Mouse (Mus musculus): ENCODE results near the gene S1pr4.

Gene S1pr4

DNA sequence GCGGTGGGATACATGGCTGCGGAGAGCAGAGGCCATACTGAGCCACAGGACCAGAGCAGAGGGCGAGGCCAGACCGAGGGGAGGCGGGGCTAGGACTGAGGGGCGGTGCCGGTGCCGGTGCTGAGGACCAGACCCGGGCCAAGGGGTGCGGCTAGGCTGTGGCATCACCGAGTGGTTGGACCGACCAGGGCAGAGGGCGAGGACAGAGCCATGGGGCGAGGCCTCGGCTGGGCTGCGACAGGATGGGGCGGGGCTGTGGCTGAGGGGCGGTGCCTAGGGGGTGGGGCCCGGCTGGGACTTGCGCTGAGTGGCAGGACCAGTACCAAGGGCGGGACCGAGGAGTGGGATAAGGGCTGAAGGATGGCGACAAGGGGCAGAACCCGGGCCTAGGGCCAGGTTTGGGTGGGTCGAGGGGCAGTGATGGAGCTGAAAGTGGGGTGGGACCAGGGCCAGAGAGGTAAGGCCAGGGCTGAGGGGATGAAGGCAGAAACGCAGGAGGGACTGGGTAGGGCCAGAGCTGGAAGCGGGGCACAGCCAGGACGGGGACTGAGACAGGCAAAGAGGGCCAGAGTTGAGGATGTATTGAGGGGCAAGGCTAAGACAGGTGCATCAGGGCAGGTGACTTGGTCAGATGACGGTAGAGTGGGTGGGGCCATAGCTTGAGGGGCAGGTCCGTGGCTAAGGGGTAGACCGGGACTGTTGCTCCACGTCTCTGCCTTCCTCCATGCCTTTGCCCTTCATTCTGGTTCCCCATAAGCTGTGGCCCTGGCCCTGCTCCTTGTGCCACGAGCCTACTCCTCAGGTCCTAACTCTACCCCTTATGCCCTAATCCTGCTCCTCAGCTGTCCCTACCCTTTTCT is 35.3 kb downstream of the S1pr4 start:
- in situ Hi-C loops (cut with MboI, MseI), result no loop called here

DNA sequence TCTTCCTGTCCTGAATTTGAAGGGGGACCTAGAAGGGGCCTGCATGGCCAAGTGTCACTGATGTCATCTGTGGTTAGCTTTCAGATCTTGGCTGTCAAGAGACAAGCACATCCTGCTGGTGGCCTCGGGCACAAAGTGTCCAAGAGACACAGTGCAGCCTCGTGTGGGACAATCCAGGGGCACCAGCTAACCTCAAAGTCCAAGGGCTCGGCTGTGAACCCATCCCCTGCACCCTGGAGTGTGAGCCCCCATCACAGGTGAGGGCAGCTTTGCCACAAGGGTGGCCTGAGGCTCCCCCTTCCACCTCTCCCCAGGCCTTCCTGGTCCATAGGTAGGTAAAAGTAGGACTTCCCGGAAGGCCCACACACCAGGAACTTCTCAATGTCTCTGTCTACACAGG is 36.4 kb downstream of the S1pr4 start:
- in situ Hi-C loops (cut with MboI, MseI), result no loop called here

DNA sequence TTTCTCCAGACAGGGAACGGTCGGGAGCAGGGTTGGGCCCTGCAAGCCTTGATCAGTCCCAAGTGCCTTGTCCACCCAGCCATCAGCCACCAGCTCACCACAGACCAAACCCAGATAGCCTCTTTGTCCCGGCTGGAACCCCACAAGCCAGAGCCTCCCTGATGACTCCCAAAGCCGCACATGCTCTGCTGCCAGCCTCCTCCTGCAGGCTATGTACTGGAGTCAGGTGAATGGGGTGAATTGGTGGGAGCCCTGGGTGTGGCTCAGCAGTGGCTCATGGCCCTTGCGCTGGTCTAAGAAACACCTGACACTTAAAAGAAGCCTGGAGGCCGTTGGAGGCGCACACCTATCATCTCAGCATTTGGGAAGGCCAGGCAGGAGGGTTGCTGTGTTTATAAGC is 37.0 kb downstream of the S1pr4 start:
- in situ Hi-C loops (cut with MboI, MseI), result no loop called here

DNA sequence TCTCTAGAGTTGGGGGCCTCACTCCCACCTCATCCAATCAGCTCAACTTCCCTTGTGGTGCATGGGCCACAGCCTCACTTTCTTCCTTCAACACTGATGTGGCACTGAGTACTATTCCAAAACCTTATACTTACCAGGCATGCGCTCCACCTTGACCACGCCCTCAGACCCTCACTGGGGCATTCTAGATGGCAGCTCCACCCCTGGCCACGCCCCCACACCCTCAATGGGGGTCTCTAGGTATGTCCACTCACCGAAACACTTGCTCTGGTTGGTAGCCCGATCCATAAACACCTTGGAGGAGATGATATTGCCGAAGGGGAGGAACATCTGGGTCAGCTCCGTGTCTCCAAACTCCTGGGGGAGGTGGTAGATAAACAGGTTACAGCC is 37.5 kb downstream of the S1pr4 start:
- in situ Hi-C loops (cut with MboI, MseI), result no loop called here

DNA sequence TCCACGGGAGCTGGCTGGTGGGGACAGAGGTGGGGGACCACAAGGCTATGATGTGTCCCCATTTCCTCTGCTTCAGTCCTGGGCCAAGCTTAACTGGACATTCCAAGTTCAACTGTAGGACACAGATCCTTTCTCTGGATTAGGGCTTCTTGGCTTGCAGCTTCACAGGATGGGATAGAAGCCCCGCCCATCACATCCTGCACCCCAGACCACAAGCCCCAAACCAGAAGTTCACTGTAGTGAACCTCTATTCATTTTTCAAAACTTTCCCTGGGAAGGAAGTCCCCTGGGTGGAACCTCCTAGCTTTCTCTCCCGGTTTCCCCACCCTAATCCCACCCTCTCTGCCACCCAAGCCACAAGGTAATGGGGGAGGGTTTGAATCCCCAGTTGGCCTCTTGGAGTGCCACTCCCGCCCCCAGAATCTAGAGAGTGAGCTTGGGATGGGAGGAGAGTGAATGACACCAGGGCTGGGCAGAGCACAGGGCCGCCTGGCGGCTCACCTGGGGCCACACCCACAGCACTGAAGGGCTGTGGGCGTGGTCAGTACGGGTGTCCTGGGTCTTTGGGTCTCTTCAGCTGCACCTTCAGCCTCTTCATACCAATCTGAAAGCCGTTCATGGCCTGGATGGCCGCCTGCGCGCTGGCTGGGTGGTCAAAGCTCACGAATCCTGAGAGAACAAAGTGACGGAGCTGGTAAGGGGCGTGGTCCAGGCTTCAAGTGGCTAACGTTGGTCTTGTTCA is 38.1 kb downstream of the S1pr4 start:
- in situ Hi-C loops (cut with MboI, MseI), result no loop called here

DNA sequence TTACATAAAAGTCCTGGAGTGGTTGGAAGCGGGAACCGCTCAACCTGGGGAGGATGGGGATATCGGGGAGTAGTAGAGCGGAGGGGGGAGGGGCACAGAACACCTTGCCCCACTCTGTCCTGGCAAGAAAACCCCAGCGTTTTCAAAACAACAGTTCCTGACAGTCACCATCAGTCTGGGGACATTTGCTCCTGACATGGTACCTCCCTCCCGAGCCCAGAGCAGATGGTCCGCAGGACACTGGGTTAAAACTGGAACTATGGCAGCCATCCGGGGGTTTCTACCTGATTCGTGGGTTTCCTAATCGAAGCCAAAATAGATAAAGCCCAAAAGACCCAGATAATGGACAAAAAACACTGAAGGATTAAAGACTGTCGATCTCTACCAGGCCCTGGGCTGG is 39.0 kb downstream of the S1pr4 start:
- in situ Hi-C loops (cut with MboI, MseI), result no loop called here

DNA sequence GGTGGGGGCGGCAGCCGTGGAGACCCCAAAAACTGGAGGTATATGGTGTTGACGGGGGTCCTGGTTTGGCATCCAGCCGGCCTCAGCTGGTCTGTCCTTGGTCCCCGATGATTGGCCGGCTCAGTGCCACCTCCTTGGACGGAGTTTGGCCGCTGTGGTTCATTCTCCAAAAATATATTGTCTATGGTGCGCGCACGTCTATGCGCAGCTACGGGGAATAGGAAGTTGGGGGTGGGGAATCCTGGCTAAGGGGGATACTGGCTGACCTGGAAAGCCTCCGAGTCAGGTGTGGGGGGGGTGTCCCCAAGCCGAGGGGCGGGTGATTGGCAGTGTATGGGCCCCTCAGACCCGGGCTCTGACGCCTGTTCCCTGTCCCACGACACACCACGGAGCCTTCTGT is 39.5 kb downstream of the S1pr4 start:
- in situ Hi-C loops (cut with MboI, MseI), result no loop called here

DNA sequence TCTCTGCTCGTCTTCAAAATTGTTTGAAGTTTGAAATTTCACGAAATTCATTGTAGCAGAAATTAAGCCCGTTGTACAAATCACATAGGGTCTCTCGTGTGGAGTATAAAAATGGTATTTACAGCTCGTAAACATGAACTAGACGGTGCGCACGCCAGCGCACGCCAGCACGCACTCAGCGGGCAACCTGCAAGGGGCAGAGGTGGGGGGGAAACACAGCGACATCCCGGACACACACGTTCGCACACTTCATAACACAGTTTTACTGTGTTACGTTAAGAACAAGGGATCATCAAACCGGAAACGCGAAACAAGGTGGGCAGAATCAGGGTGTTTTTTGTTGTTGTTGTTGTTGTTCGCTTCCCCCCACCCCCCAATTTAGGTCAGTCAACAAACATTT is 40.5 kb downstream of the S1pr4 start:
- in situ Hi-C loops (cut with MboI, MseI), result loop anchor here (10.0 kb wide), 1 partner anchor 65 kb away; the partner anchor contains the start of gene Smim24

DNA sequence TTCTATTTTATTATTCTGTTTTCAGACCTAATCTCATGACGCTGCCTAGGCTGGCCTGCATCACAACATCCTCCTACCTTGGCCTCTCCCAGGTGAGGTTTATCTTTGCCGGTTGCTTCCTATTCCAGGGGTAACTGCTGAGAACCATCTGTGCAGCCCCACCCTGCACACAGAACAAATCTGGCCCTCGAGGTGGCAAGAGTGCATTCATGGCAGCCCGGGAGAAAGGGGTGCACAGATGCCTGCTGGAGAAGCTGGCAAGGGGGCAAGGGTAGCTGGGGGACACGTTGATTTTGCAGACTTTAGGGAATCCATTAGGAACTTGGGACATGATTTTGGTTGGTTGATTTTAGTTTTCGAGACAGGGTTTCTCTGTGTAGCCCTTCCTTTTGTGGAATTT is 41.7 kb downstream of the S1pr4 start:
- in situ Hi-C loops (cut with MboI, MseI), result loop anchor here (10.0 kb wide), 1 partner anchor 63 kb away; the partner anchor contains the start of gene Smim24

DNA sequence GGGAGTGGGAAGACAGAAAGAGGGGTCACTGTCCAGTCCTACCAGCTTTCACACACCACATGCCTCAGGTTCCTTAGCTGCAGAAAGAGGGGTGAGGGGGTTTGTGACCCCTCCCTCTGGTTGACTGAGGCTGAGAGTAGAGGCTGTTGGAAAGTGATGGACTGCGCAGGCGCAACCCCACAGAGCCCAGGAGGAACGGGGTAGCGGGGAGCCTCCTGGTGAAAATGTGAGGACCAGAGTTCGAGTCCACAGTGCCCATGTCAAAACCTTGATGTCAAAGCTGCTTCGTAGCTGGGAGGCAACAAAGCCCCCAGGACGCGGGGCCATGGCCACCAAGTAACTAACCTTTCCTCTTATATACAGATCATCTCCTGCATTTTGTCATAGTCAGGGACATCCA is 42.3 kb downstream of the S1pr4 start:
- in situ Hi-C loops (cut with MboI, MseI), result loop anchor here (10.0 kb wide), 1 partner anchor 63 kb away; the partner anchor contains the start of gene Smim24

DNA sequence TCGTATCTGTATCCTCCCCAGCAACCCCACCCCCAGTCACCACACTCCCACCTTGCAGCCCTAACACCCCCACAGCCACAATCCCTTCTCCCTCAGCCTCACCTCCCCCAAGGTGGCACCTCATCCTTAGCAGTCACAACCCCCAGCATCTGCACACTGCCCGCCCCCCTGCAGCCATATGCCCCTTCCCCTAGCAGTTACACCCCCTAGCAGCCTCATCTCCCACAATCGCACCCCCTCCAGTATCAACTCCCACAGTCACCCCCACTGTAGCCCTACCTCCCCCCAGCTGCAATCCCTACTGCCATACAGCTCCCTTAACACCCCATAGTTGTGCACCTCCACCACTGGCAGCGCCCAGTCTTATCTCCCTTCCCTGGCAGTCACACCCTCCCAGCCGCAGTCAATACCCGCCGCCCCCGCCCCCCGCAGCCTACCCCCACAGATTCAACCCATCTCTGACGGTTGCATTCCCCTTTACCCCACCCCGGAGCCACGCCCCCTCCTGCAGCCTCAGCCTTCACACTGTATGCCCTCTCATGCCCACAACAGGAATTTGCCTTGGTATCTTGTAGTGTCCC is 42.9 kb downstream of the S1pr4 start:
- in situ Hi-C loops (cut with MboI, MseI), result loop anchor here (10.0 kb wide), 1 partner anchor 62 kb away; the partner anchor contains the start of gene Smim24

DNA sequence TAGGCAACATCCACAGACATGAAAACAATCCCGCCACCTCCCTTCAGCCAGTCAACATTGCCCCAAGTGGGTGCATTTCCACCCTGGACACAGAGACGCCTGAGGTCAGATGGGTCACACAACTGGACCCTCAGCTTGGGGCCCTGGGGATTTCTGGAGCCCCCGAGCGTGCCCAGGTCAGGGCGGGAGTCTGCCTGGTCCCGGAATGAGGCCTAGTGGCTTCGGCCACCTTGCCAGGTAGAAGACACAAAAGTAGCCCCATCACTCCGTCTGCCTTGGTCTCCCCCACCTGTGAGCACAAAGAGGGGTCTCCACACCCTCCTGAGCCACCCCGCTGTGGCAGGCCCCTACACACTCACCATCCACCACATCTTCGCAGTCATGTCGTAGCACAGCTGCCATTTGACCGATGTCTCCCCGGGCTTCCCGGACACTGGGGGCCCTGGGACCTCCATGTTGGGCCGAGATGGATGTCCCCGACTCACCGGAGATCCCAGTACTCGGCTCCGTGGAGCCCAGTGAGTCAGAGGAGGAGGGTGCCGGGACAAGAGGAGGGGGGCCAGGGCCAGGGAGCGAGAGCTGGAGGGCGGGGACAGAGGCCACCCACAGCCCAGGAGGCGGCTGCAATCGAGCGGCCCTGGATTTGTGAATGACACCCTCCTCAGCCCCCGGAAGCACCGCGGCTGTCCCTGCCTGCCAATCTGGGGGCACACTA is 44.6 kb downstream of the S1pr4 start, which contains the start of gene Nfic:
TSS of gene Nfic (minus strand) at position 455 of the 715 bp plus-strand sequence.
- in situ Hi-C loops (cut with MboI, MseI), result loop anchor here (10.0 kb wide), 1 partner anchor 61 kb away; the partner anchor contains the start of gene Smim24

DNA sequence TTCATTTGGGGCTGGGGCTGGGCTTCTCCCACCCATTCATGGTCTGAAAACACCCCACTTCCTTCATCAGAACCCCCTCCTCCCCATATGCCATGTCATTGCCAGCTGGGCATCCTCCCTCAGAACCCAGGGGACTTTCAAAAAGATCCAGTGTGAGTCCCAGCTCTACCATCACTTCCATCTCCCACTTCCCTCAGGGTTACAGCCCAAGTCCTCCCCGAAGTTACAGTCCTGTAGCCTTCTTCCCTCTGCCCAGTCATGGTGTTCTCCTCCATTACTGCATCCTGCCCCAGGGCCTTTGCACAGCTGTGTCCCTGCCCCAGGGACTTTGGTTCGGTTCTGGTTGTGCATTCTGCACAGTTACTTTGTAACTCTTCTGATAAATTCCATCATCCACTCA is 45.8 kb downstream of the S1pr4 start:
- in situ Hi-C loops (cut with MboI, MseI), result loop anchor here (10.0 kb wide), 1 partner anchor 59 kb away; the partner anchor contains the start of gene Smim24

DNA sequence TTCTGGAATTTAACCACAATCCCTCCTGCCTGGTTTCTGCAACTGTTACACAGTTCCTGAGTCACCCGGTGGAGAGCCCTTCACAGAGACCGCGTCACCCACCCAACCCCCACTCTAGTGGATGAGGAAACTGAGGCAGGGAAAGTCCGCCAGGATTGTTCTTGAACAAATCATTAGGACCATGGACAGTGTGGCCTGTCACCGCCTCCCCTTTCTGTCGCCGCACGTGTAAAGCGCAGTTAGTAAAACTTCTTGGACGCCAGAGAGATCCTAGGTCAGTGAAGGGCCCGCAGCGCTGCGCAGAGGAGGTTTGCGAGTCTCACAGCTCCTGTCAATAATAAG is 47.0 kb downstream of the S1pr4 start:
- in situ Hi-C loops (cut with MboI, MseI), result loop anchor here (10.0 kb wide), 1 partner anchor 58 kb away; the partner anchor contains the start of gene Smim24

DNA sequence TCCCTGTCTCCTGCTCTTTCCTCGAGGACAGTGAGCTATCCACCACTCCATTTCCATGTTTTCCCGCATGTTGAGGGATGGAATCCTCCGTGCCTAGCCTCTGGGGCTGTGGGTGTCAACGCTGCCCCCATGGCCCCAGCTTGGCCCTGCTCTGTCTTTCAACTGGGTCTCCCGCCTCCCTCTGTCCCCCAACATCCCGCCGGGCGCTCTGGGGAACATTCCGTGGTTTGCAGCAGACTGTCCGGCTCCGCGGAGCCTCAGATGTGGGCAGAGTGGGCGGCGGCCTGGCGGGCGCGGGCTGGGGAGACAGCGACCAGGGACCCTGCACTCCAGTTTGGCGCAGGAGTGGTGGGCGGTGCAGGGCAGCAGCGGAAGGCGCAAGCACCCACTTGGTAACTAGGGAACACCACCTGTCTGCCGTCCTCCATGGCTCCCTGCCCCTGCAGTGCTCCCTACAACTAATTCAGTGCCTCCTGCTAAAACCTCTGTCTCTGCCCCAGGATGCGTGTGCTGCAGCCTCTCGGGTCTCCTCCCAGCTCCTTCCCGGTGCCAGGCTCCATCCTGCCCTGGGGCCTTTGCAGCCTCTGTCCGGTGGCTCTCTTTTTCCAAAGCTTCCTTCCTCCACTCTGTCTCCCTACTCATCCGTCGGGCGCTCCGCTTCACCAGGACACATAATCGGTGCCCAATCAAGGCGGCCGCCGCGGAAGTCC is 47.5 kb downstream of the S1pr4 start:
- in situ Hi-C loops (cut with MboI, MseI), result loop anchor here (10.0 kb wide), 1 partner anchor 58 kb away; the partner anchor contains the start of gene Smim24

DNA sequence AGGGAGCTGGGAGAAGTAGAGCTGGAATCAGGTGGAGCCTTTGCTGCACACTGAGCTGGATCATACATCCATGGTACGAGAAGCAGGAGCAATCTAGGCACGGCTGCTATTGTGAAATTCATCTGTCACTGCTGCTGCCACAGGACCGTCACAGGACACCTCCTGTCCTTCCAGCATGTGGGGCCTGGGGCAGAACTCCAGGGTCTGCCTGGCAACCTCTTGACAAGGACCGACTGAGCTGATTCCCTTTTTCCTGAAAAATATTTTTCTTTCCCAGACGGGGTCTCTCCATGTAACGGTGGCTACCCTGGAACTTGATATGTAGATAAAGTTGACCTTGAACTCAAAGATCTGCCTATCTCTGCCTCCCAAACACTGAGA is 48.6 kb downstream of the S1pr4 start:
- in situ Hi-C loops (cut with MboI, MseI), result loop anchor here (10.0 kb wide), 1 partner anchor 57 kb away; the partner anchor contains the start of gene Smim24

DNA sequence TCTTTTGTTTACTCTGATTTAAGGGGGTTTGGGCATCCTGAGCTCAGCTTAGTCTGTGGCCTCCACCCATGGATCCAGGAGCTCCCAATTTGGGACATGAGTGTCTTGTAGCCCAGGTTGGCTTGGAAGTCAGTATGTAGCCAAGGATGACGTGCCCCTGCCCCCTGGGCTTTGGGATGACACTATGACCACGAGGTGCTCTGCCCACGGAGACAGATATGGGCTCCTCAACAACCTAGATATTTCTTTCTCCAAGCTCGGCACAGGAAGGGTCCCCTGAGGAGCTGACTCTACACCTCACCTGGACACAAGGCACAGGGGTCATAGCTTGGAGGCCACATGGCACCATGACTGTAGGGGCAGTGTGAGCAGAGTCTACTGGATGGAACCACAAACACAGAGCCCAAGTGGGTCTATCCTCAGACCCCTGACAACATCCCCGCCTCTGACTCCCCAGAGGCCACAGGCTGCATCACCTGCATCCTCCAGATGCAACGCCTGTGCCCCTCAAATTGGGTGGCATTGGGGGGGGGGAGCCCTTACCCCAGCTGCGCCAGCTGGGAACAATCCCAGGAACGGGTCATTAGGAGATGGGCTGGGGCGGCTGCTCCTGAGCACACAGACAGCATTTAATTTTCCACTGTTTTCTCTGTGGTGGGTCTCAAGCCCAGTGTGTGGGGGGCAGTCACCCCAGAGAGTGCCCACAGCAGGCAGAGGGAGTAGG is 49.1 kb downstream of the S1pr4 start:
- in situ Hi-C loops (cut with MboI, MseI), result loop anchor here (10.0 kb wide), 1 partner anchor 56 kb away; the partner anchor contains the start of gene Smim24

DNA sequence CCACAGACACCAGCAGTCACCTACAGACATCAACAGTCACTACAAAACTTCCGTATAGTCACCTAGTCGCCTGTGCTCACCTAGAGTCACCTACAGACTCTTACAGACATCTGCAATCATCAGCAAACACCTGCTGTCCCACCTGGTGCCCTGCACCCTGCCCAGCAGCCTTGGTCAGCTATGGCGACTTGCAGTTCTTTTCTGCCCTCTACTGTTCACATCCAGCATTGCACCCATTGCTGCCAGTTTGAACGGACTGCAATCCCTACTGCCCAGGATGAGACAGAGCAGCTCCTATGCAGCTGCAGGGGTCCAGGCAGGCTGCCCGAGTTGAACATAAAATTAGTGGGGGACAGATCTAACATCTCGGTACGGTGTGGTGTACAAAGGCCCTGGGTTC is 49.8 kb downstream of the S1pr4 start:
- in situ Hi-C loops (cut with MboI, MseI), result loop anchor here (10.0 kb wide), 1 partner anchor 55 kb away; the partner anchor contains the start of gene Smim24

Data from T-helper 1 cell (primary cell).